In genomic region chr9:98642126-98642525, GRCm38 (mm10) we compare ENCODE assay signal across 13 mouse cellular contexts. TPM values are rescaled to one million over a fixed set of nuclear protein-coding genes. Genes with fewer than 3 reads are reported as not detected.
A peak's percentile ranks its signal among the peaks of the same experiment; 100 is the strongest.
DNase-seq lines count a peak whose midpoint lies in the region.
"Had no signal": no experiment of that assay in that cellular context is flagged by ENCODE, and none has a peak within 500 bp of the region (broad histone marks: within the 10 kb centered on the region; RNA-seq: fewer than 3 reads in every experiment).

No protein-coding gene starts in this region.

- peak; percentile 12 for DNase-seq in adrenal gland, postnatal 14 days
- DNase-seq in adrenal gland, adult 18-20 months (ENCODE audit: low spot score in 2 of 2): no peak
- DNase-seq in ovary, adult 18-20 months (ENCODE audit: low spot score): peak; percentile 85
- no peak for DNase-seq in ovary, postnatal 10 days (ENCODE audit: low spot score)
- DNase-seq in testis, postnatal 10 days (ENCODE audit: low spot score): peak; percentile 54
- DNase-seq in testis, postnatal 14 days (ENCODE audit: low spot score): peak; percentile 76
- DNase-seq: cerebellum, adult 18-20 months; cerebellum, adult 9-10 months; cerebellum, postnatal 25 days; forebrain, postnatal 0 days; gastrocnemius, adult 2 months; gastrocnemius, postnatal 14 days; heart, adult 11 months had no signal

RNA-seq across cellular contexts. Expression of gene Mrps22, which starts 40.7 kb away (rescaled TPM):
- total RNA-seq in adrenal gland, postnatal 14 days (2021): 62.9 and 65.0 TPM in 2 replicates
- 10 to 100 TPM; 57.0 to 61.1 TPM for total RNA-seq in adrenal gland, adult 18-20 months (2021)

Comparison
In these comparisons a context has a peak if more than half of its experiments do, and no peak if none do; other contexts are left out.
1. DNase-seq: peak in adrenal gland, postnatal 14 days (single experiment), ovary, adult 18-20 months (single experiment), testis, postnatal 10 days (single experiment) and testis, postnatal 14 days (single experiment); none in adrenal gland, adult 18-20 months (0 of 2) and ovary, postnatal 10 days (single experiment).